Mouse (Mus musculus) embryonic facial prominence, embryonic 13.5 days (tissue): ENCODE measurements around the gene Ttc21b. TPM values are rescaled to one million over a fixed set of nuclear protein-coding genes. Genes with fewer than 3 reads are reported as not detected.
"Not testable (repeated sequence)": the region's sequence is repeated elsewhere in the genome, so short reads cannot be mapped to it uniquely, and the experiment has no call there.

Experiments used
- ATAC-seq: fragments of 200-750 bp; cut with Nextera tagmentation; 2 replicates; pipeline ENCODE4 v1.8.0; 2017; ENCODE audit warnings: low read depth; ENCODE audit not compliant: insufficient number of reproducible peaks, insufficient read depth, low FRiP score, low TSS enrichment
- H3K27ac ChIP-seq: fragments of 300-500 bp; sonication (generic); 2 replicates; pipeline ENCODE4 v1.5.1; 2015; ENCODE audit warnings: moderate library complexity, mild to moderate bottlenecking, inconsistent platforms
- H3K27me3 ChIP-seq: fragments of 300-500 bp; sonication (generic); 2 replicates; pipeline ENCODE4 v1.6.1; 2015; ENCODE audit warnings: mild to moderate bottlenecking, inconsistent platforms
- H3K36me3 ChIP-seq: fragments of 300-500 bp; sonication (generic); 2 replicates; pipeline ENCODE4 v1.6.1; 2015; ENCODE audit warnings: mild to moderate bottlenecking, inconsistent platforms
- H3K4me1 ChIP-seq: fragments of 300-500 bp; sonication (generic); 2 replicates; pipeline ENCODE4 v1.6.1; 2015; ENCODE audit warnings: inconsistent platforms
- H3K4me2 ChIP-seq: fragments of 300-500 bp; sonication (generic); 2 replicates; pipeline ENCODE4 v1.6.1; 2015; ENCODE audit warnings: moderate library complexity, mild to moderate bottlenecking, inconsistent platforms
- H3K4me3 ChIP-seq: fragments of 300-500 bp; sonication (generic); 2 replicates; pipeline ENCODE4 v1.5.1; 2015; ENCODE audit warnings: mild to moderate bottlenecking, inconsistent platforms
- H3K9ac ChIP-seq: fragments of 300-500 bp; sonication (generic); 2 replicates; pipeline ENCODE4 v1.6.1; 2015; ENCODE audit warnings: mild to moderate bottlenecking, inconsistent platforms
- H3K9me3 ChIP-seq: fragments of 300-500 bp; sonication (generic); 2 replicates; pipeline ENCODE4 v1.6.1; 2016; ENCODE audit warnings: inconsistent platforms
- WGBS: fragments of 180-500 bp; shearing (Covaris S2); methylation state at CpG from one replicate; pipeline ENCODE4 v1.1.7; 2015; ENCODE audit warnings: mixed read lengths; 5-methylcytosine and 5-hydroxymethylcytosine counted together
- polyA plus RNA-seq: library from polyadenylated mRNA; unstranded; fragments of >200 nt; fragmentation: Nextera tagmentation; extraction: Ambion mirVana; gene quantifications from 2 replicates; pipeline ENCODE4 v1.2.1, GENCODE M21; 2015

Ttc21b gene
- polyA plus RNA-seq, 1 experiment from 2014 or later = 13.8 TPM

DNA sequence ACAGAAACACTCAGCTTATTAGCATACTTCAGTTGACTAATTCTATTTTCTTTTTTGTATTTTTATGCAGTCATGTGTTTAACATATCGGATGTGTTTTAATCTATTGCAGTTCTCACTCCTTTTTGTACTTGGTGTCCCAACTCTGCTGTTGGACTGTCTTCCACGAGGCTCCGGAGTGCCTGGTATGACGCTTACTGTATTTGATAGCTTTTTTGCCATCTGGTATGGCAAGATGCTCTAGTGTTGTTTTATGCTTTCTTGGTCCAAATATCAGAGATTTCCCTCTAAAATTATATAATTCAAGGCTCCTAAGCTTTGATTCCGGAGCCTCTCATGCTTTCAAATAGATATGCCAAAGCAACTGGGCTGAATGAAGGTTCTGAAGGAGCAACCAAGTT is 66.3 kb downstream of the Ttc21b start:
- no peak for ATAC-seq
- Histone ChIP-seq H3K4me3 (no peak overlapping the region), H3K27me3 (no peaks in the 10 kb centered on the region), H3K4me2 (no peak overlapping the region), H3K27ac (no peak overlapping the region), H3K36me3 (peaks cover 15% of the 10 kb centered on the region), H3K9me3 (no peaks in the 10 kb centered on the region), H3K9ac (no peak overlapping the region), H3K4me1 (peaks cover 3% of the 10 kb centered on the region; the same call in 1 of the 2 replicates)
- 94% methylated on average over 5 of the region's 5 CpGs for WGBS

DNA sequence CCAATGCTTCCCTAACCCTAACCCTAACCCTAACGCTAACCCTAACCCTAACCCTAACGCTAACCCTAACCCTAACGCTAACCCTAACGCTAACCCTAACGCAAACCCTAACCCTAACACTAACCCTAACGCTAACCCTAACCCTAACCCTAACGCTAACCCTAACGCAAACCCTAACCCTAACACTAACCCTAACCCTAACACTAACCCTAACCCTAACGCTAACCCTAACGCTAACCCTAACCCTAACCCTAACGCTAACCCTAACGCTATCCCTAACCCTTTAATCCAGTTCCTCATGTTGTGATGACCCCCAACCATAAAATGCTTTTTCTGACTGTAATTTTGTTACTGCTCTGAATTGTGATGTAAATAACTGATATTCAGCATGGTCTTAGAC is 67.2 kb downstream of the Ttc21b start:
- ATAC-seq, H3K4me1 ChIP-seq, H3K4me3 ChIP-seq, H3K27me3 ChIP-seq, H3K27ac ChIP-seq, H3K4me2 ChIP-seq, H3K9me3 ChIP-seq, H3K9ac ChIP-seq: not testable (repeated sequence)
- H3K36me3 ChIP-seq = peaks cover 21% of the 10 kb centered on the region
- 98% methylated on average over 12 of the region's 12 CpGs for WGBS

DNA sequence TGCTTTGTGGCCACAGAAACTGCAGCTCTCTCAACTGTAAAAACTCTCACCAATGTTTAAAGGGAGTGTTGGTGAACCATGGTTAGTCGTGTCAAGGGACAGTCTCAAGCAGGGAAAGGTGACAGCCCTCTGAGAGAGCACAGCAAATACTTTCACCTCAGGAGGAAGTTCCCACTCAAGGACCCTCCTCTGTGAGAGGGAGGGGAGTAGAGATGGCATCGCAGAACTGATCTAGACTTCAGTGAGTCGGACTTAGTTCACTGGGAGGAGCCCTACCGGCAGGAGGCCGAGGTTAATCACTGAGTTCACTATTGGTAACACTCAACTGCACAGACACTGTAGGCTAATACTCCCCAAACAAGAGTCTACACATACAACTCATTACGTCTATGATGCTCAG is 68.9 kb downstream of the Ttc21b start:
- peaks cover 3% of the 10 kb centered on the region; the same call in 1 of the 2 replicates for H3K4me1 ChIP-seq
- H3K9ac ChIP-seq = no peak overlapping the region
- H3K9me3 ChIP-seq = no peaks in the 10 kb centered on the region
- no peak for ATAC-seq
- no peak overlapping the region for H3K27ac ChIP-seq
- H3K27me3 ChIP-seq = no peaks in the 10 kb centered on the region
- WGBS = 76% methylated on average over 6 of the region's 6 CpGs
- no peak overlapping the region for H3K4me3 ChIP-seq
- H3K36me3 ChIP-seq = peaks cover 21% of the 10 kb centered on the region
- no peak overlapping the region for H3K4me2 ChIP-seq

DNA sequence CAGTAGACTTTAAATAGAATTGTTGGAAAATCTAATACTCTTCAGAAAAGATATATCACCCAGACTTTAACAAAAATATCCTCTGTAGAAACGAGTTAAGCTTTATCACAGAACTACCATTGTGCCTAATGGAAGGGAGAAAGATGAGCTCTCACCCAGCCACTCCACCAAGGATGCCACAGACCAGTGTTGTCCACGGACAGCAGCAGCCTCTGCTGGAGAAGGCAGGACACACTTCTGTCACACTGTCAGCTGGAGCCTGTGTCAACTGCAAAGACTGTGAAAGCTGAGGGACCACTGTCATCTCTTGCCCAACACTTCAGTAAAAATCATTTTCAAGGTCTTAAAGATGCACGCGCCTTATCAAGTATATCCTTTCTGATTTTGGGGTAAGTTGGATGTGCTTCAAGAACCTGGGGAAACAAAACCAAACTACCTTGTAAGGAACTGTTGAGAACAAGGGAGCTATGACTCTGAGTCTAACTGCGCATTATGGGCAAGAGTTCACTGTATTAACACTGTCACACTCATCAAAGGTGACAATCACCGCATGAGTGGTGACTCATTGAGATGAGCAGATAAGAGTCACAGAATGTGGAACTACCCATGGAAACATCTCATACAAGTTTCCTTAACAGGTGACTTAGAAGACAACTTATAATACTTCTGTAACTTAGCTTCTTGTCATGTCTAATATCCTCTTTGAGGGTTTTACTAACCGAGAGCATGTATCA is 71.8 kb downstream of the Ttc21b start:
- Histone ChIP-seq H3K9me3 (no peaks in the 10 kb centered on the region), H3K9ac (no peak overlapping the region), H3K4me2 (no peak overlapping the region), H3K4me3 (no peak overlapping the region), H3K36me3 (peaks cover 21% of the 10 kb centered on the region), H3K27me3 (no peaks in the 10 kb centered on the region), H3K27ac (no peak overlapping the region), H3K4me1 (no peaks in the 10 kb centered on the region)
- 79% methylated on average over 7 of the region's 7 CpGs for WGBS
- no peak for ATAC-seq

DNA sequence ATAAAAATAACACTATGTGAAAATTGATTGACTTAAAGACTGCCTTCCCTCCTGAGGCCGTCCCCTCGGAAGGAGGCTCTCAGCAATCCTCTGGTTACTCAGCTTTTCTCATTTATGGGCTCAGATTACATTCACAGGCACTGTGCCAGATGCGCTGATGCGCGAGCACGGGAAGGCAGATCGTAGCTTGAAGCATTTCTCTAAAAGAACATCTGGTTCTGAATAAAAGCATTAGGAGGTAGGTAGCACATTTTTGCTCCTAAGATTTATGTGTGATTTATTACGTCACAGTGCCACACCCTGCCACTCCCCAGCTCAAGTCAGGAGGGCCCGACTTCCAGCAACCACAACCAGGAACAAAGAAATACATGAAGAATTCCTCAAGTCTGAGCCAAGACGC is 76.1 kb downstream of the Ttc21b start:
- ATAC-seq = no peak
- H3K4me2 ChIP-seq = peak overlapping the region; percentile 45

DNA sequence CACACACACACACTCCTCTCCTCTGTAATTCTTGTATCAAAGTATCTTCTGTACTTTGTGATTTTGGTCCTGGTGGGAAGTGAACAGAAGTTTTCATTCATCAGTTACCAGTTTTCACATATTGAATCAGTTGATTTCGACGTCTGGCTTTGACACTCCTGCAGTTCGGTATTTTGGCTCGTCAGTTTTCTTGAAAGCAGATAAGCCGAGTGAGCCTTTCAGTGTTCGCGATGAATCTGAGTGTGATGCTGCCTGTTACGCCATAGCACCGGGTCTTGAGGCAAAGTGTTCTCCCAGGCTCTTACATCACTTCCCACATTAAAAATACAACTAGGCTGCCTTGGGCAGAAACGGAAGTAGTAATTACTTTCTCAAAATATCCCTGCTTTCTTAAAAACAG is 76.6 kb downstream of the Ttc21b start:
- no peak for ATAC-seq
- no peaks in the 10 kb centered on the region for H3K9me3 ChIP-seq
- no peak overlapping the region for H3K4me3 ChIP-seq
- no peak overlapping the region for H3K9ac ChIP-seq
- H3K36me3 ChIP-seq = peaks cover 4% of the 10 kb centered on the region; the same call in 1 of the 2 replicates
- no peaks in the 10 kb centered on the region for H3K27me3 ChIP-seq
- no peak overlapping the region for H3K27ac ChIP-seq
- WGBS = 35% methylated on average over 10 of the region's 10 CpGs
- H3K4me1 ChIP-seq = no peaks in the 10 kb centered on the region
- H3K4me2 ChIP-seq = peak overlapping the region; percentile 45

More for the DNA sequence above, 76.1 kb downstream of the Ttc21b start:
- Histone ChIP-seq H3K27ac (no peak overlapping the region), H3K27me3 (no peaks in the 10 kb centered on the region), H3K9ac (no peak overlapping the region), H3K4me1 (no peaks in the 10 kb centered on the region), H3K4me3 (no peak overlapping the region), H3K9me3 (no peaks in the 10 kb centered on the region), H3K36me3 (peaks cover 6% of the 10 kb centered on the region; the same call in 1 of the 2 replicates)
- 14% methylated on average over 10 of the region's 10 CpGs for WGBS

DNA sequence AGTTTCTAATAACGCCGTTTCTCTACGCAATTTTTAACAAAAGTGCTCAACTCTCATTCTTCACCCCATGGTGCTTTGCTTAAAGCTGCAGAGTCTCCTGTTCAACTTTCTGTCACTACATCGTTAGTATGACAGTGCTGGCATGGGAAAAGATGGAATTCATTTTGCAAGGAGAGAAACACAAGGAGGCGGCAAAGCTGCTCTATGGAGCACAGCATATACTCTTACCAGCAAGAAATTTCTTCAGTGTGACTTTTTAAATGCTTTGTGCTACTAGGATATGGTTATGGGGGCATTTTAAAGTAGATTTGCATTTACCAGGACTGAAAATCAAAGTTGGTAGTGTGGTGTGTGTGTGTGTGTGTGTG is 77.6 kb downstream of the Ttc21b start:
- 53% methylated on average over 5 of the region's 5 CpGs for WGBS
- Histone ChIP-seq H3K9ac (no peak overlapping the region), H3K27ac (no peak overlapping the region), H3K4me2 (no peak overlapping the region), H3K4me3 (no peak overlapping the region), H3K36me3 (no peaks in the 10 kb centered on the region), H3K4me1 (peaks cover 3% of the 10 kb centered on the region; the same call in 1 of the 2 replicates), H3K9me3 (no peaks in the 10 kb centered on the region), H3K27me3 (no peaks in the 10 kb centered on the region)
- no peak for ATAC-seq

DNA sequence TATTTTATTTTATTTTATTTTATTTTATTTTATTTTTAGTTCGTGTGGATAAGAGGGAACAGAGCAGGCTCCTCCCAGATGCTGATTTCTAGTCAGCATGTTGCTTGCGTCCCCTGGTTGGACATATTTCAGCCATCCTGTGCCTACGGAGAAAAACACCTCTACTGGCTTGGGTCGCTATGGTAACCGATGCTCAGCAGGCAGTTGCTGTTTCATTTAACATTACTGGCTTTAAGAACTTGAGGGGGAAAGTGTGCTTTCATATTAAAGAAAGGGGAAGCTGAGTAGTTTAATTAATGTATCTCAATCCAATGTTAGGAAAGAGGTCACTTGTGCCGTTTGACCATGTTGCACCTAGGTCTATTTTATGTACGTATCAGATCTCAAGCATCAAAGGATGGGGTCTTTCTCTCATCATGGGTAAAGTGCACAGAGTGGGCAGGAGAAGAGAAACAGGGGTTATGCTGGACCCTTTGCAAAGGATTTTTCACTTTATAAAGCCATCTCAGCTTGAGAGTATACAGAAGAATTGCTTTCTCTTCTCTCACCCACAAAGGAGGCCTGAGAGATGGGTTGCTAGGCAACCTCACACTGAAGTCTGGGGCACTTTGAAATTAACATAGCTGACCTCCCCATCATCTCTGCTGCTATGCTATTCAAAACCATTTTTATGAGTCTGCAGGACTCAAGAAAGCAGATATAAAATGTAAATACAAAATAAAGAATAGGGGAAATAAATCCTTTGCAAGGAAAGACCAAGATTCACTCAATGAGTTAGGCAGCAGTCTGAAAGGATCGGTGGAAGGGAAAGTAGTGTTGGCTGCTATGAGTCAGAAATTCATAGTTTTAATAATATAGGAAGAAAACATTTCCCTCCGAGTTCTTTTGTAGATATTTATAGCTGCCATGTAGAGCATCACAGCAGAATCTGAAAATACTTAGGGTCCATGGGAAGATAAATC is 78.2 kb downstream of the Ttc21b start:
- Histone ChIP-seq H3K27ac (no peak overlapping the region), H3K4me3 (no peak overlapping the region), H3K9me3 (no peaks in the 10 kb centered on the region), H3K4me1 (peaks cover 5% of the 10 kb centered on the region), H3K4me2 (no peak overlapping the region), H3K36me3 (no peaks in the 10 kb centered on the region), H3K9ac (no peak overlapping the region), H3K27me3 (no peaks in the 10 kb centered on the region)
- no peak for ATAC-seq
- WGBS = 68% methylated on average over 9 of the region's 9 CpGs

DNA sequence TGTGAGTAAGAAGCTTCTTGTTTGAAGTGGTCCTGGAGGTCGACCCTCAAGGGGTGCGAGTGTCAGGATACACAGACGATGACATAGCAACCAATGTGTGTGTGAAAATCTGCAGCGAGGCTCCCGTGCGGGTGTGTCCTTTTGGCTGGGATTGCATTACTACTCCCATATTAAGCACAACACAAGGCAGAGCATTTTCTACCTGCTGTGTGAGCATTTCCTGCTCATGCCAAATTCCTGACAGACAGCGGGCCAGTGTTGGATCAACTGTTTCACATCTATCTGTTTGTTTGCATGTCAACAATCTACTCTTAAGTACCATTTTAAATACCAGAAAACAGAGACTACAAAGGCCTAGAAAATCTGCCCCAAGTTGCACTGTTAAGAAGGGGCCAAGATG is 79.4 kb downstream of the Ttc21b start:
- no peak for ATAC-seq
- Histone ChIP-seq H3K4me1 (peaks cover 12% of the 10 kb centered on the region), H3K36me3 (no peaks in the 10 kb centered on the region), H3K4me2 (no peak overlapping the region), H3K9me3 (no peaks in the 10 kb centered on the region), H3K9ac (no peak overlapping the region), H3K4me3 (no peak overlapping the region), H3K27me3 (no peaks in the 10 kb centered on the region), H3K27ac (no peak overlapping the region)
- 79% methylated on average over 7 of the region's 7 CpGs for WGBS

DNA sequence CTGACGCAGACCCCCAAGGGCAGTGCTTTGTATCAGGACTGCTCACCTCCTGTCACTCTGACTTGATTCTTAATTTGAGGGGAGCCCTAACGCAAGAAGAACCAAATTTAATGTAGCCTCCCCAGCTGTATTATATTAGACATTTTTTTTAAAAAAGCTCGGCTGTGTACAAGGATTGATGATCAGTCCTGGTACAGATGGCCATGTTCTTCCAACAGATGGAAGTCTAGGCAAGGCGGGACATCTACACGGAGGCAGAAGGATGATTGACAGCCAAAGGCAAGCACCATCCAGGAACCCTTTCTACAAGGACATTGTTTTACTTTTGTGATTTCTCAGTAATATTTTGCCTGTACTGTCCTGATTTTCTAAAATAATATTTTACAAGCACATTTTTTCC is 83.3 kb downstream of the Ttc21b start:
- Histone ChIP-seq H3K36me3 (no peaks in the 10 kb centered on the region), H3K27me3 (no peaks in the 10 kb centered on the region; the same call in 1 of the 2 replicates), H3K4me2 (peak overlapping the region; percentile 11; the same call in 1 of the 2 replicates), H3K4me3 (no peak overlapping the region), H3K9ac (no peak overlapping the region), H3K27ac (peak overlapping the region; percentile 44; the same call in 1 of the 2 replicates), H3K9me3 (no peaks in the 10 kb centered on the region), H3K4me1 (peaks cover 12% of the 10 kb centered on the region)
- 41% methylated on average over 5 of the region's 5 CpGs for WGBS
- no peak for ATAC-seq

DNA sequence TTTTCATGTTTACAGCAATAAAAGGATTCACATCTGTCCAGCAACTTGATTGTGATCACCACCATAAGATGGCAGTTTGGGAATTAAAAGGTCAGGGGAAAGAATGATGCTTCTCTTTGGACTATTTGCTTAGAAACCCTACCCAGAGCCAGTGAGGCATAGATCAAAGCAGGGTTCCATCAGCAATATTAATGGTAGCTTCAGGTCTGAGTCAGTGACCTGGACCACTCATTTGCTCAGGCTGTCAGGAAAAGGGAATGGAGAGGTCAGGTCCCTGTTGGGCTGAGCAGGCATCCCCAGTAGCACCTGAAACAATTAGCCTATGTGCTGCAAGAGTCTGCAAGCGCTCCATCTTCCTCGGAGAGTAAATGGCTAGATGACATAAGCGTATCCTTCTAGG is 84.8 kb downstream of the Ttc21b start:
- Histone ChIP-seq H3K4me2 (no peak overlapping the region), H3K36me3 (no peaks in the 10 kb centered on the region), H3K27me3 (no peaks in the 10 kb centered on the region; the same call in 1 of the 2 replicates), H3K9ac (no peak overlapping the region), H3K4me3 (no peak overlapping the region), H3K9me3 (no peaks in the 10 kb centered on the region), H3K4me1 (peaks cover 12% of the 10 kb centered on the region), H3K27ac (no peak overlapping the region)
- ATAC-seq = no peak
- 87% methylated on average over 3 of the region's 3 CpGs for WGBS
